Mouse (Mus musculus): ENCODE measurements around the gene Fam228b. TPM values are rescaled to one million over a fixed set of nuclear protein-coding genes. Genes with fewer than 3 reads are reported as not detected.
"Not testable (repeated sequence)": the region's sequence is repeated elsewhere in the genome, so short reads cannot be mapped to it uniquely, and the experiment has no call there.

The Fam228b gene
- polyA plus RNA-seq, 1 experiment from 2014 or later = 3.4 TPM

DNA sequence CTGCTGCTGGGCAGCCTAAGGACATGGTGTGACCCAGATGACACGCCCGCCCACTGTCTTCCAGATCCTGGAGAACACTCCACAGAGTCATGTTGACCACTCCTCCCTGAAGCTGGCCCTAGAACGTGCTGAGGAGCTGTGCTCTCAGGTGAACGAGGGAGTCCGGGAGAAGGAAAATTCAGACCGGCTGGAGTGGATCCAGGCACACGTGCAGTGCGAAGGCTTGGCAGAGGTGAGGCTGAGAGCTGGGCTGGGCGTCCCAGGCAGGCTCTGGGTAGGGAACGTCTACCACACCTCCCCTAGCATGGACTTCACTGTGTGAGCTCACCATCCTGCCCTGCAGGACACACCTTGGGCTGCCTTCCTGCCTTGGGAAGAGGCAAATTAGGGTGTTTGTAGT, 62.2 kb downstream of the Fam228b start:
- H3K4me3 ChIP-seq = no peak overlapping the region
- 92% methylated on average over 10 of the region's 10 CpGs for WGBS
- H3K36me3 ChIP-seq = peaks cover 48% of the 10 kb centered on the region
- H3K4me2 ChIP-seq = no peak overlapping the region
- no peak for ATAC-seq (ENCODE audit: low FRiP score)
- no peaks in the 10 kb centered on the region for H3K4me1 ChIP-seq (replicated peaks)
- H3K9ac ChIP-seq = no peak overlapping the region
- no peaks in the 10 kb centered on the region for H3K9me3 ChIP-seq
- H3K27me3 ChIP-seq = no peaks in the 10 kb centered on the region
- no peak overlapping the region for H3K27ac ChIP-seq

GRCm38 (mm10) chr12:4706175-4706574, 62.9 kb downstream of the Fam228b start:
- Histone ChIP-seq H3K4me2 (no peak overlapping the region), H3K36me3 (peaks cover 50% of the 10 kb centered on the region)
- 92% methylated on average over 5 of the region's 5 CpGs for WGBS

GRCm38 (mm10) chr12:4705626-4706025, 63.4 kb downstream of the Fam228b start:
- H3K27me3 ChIP-seq; ATAC-seq (ENCODE audit: low FRiP score); H3K4me2 ChIP-seq; H3K4me1 ChIP-seq (replicated peaks); H3K4me3 ChIP-seq; H3K9me3 ChIP-seq; H3K9ac ChIP-seq; H3K27ac ChIP-seq: not testable (repeated sequence)
- 75% methylated on average over 6 of the region's 6 CpGs for WGBS
- H3K36me3 ChIP-seq = peaks cover 50% of the 10 kb centered on the region

More at GRCm38 (mm10) chr12:4706175-4706574, 62.9 kb downstream of the Fam228b start:
- no peaks in the 10 kb centered on the region for H3K27me3 ChIP-seq
- H3K4me3 ChIP-seq = no peak overlapping the region
- H3K4me1 ChIP-seq (replicated peaks) = no peaks in the 10 kb centered on the region
- no peak overlapping the region for H3K27ac ChIP-seq
- no peaks in the 10 kb centered on the region for H3K9me3 ChIP-seq
- no peak overlapping the region for H3K9ac ChIP-seq
- no peak for ATAC-seq (ENCODE audit: low FRiP score)

- 100% methylated on average over 1 of the region's 1 CpGs for WGBS
- Histone ChIP-seq H3K27me3 (no peaks in the 10 kb centered on the region), H3K36me3 (peaks cover 16% of the 10 kb centered on the region), H3K4me1 (replicated peaks) (no peaks in the 10 kb centered on the region), H3K9me3 (no peaks in the 10 kb centered on the region), H3K4me3 (no peak overlapping the region), H3K27ac (no peak overlapping the region), H3K9ac (no peak overlapping the region), H3K4me2 (no peak overlapping the region)
- ATAC-seq (ENCODE audit: low FRiP score) = no peak
Measured at GRCm38 (mm10) chr12:4694534-4694933, 74.5 kb downstream of the Fam228b start.

GRCm38 (mm10) chr12:4691193-4691592, 77.9 kb downstream of the Fam228b start:
- H3K4me3 ChIP-seq = no peak overlapping the region
- H3K4me1 ChIP-seq (replicated peaks) = no peaks in the 10 kb centered on the region
- H3K9me3 ChIP-seq = no peaks in the 10 kb centered on the region
- no peak for ATAC-seq (ENCODE audit: low FRiP score)
- H3K36me3 ChIP-seq = no peaks in the 10 kb centered on the region
- H3K27ac ChIP-seq = no peak overlapping the region
- 97% methylated on average over 3 of the region's 3 CpGs for WGBS
- no peak overlapping the region for H3K4me2 ChIP-seq
- no peak overlapping the region for H3K9ac ChIP-seq
- no peaks in the 10 kb centered on the region for H3K27me3 ChIP-seq

Other genes starting within 250 kb of the Fam228b start
- 16.2 and 16.6 TPM in 2 replicates for gene Itsn2, start 176.6 kb downstream of the Fam228b start, polyA plus RNA-seq (2015; fragmentation: Nextera tagmentation; extraction: Ambion mirVana)
- gene Gm3625, start 176.3 kb downstream of the Fam228b start, polyA plus RNA-seq (2015; fragmentation: Nextera tagmentation; extraction: Ambion mirVana) = not detected in 2 replicates
- 0.75 and 1.1 TPM in 2 replicates for gene Fam228a, start 30.8 kb downstream of the Fam228b start, polyA plus RNA-seq (2015; fragmentation: Nextera tagmentation; extraction: Ambion mirVana)
- 12.0 and 12.1 TPM in 2 replicates for gene Pfn4, start 245 bp downstream of the Fam228b start, polyA plus RNA-seq (2015; fragmentation: Nextera tagmentation; extraction: Ambion mirVana)
- 273 and 274 TPM in 2 replicates for gene Sf3b6, start 48.3 kb upstream of the Fam228b start, polyA plus RNA-seq (2015; fragmentation: Nextera tagmentation; extraction: Ambion mirVana)
- gene Fkbp1b, start 72.3 kb upstream of the Fam228b start, polyA plus RNA-seq (2015; fragmentation: Nextera tagmentation; extraction: Ambion mirVana) = 38.3 and 38.8 TPM in 2 replicates
- 15.5 and 16.8 TPM in 2 replicates for gene Wdcp, start 74.0 kb upstream of the Fam228b start, polyA plus RNA-seq (2015; fragmentation: Nextera tagmentation; extraction: Ambion mirVana)
- 2.6 and 2.8 TPM in 2 replicates for gene Mfsd2b, start 105.1 kb upstream of the Fam228b start, polyA plus RNA-seq (2015; fragmentation: Nextera tagmentation; extraction: Ambion mirVana)
- 41.4 and 42.7 TPM in 2 replicates for gene Ubxn2a, start 138.4 kb upstream of the Fam228b start, polyA plus RNA-seq (2015; fragmentation: Nextera tagmentation; extraction: Ambion mirVana)
- 13.9 and 14.8 TPM in 2 replicates for gene Atad2b, start 148.1 kb upstream of the Fam228b start, polyA plus RNA-seq (2015; fragmentation: Nextera tagmentation; extraction: Ambion mirVana)

Data from hindbrain, embryonic 13.5 days (tissue).